Mouse (Mus musculus) megakaryocyte, embryonic 14.5 days (primary cell): ENCODE data around the gene Col6a5.

Source experiments
- FLI1 ChIP-seq: IDR thresholded peaks from 2 replicates; pipeline ENCODE4 v1.6.1; 2012; ENCODE audit warnings: low read length, inconsistent platforms, mixed read lengths
- GATA1 ChIP-seq: IDR thresholded peaks from 3 replicates; pipeline ENCODE4 v1.6.1; 2012; ENCODE audit warnings: mixed read lengths, low read length, inconsistent platforms, borderline replicate concordance

GRCm38 (mm10) chr9:105973736-105974135 is 13.3 kb upstream of the Col6a5 start:
- no peak for TF ChIP-seq FLI1
- TF ChIP-seq GATA1: no peak
